Comparison of ENCODE assay signal across 8 mouse cellular contexts in genomic region chr14:87415486-87415807, GRCm38 (mm10). TPM values are rescaled to one million over a fixed set of nuclear protein-coding genes. Genes with fewer than 3 reads are reported as not detected.
DNase-seq lines count a peak whose midpoint lies in the region; ATAC-seq and TF ChIP-seq lines count a peak whose summit lies in the region.

No protein-coding gene starts in this region.

- under 1% methylated on average over 11 of the region's 11 CpGs for WGBS in heart, embryonic 14.5 days
- 3% methylated on average over 11 of the region's 11 CpGs for WGBS in forebrain, embryonic 15.5 days
- under 1% methylated on average over 11 of the region's 11 CpGs for WGBS in liver, embryonic 16.5 days (ENCODE audit: insufficient replicate concordance)

- DNase-seq in heart, postnatal 4 days: no peak
- DNase-seq in ES-E14 (ENCODE audit: low read depth, low spot score): no peak
- DNase-seq in adrenal gland, postnatal 25 days: no peak
- no peak for DNase-seq in embryo, embryonic 11 days

- no peaks in the 10 kb centered on the region for H3K9me3 ChIP-seq in heart, embryonic 14.5 days (ENCODE audit: control insufficient read depth, low read length)
- H3K9me3 ChIP-seq in ES-E14 (ENCODE audit: control insufficient read depth, insufficient read depth, low read depth, low read length): no peaks in the 10 kb centered on the region
- H3K9me3 ChIP-seq in forebrain, embryonic 15.5 days: no peaks in the 10 kb centered on the region
- H3K9me3 ChIP-seq in liver, embryonic 16.5 days (replicated peaks; ENCODE audit: control insufficient read depth, low read length): no peaks in the 10 kb centered on the region

- no peaks in the 10 kb centered on the region for H3K27me3 ChIP-seq in heart, embryonic 14.5 days (ENCODE audit: control insufficient read depth, insufficient read depth, low read length)
- H3K27me3 ChIP-seq in forebrain, embryonic 15.5 days: no peaks in the 10 kb centered on the region
- no peaks in the 10 kb centered on the region for H3K27me3 ChIP-seq in liver, embryonic 16.5 days (ENCODE audit: control insufficient read depth, insufficient read depth, low read depth, low read length)

- H3K36me3 ChIP-seq in heart, embryonic 14.5 days (ENCODE audit: control insufficient read depth, insufficient read depth, low read length): no peaks in the 10 kb centered on the region
- no peaks in the 10 kb centered on the region for H3K36me3 ChIP-seq in ES-E14 (ENCODE audit: control insufficient read depth, insufficient read depth, low read length, poor library complexity, severe bottlenecking)
- no peaks in the 10 kb centered on the region for H3K36me3 ChIP-seq in forebrain, embryonic 15.5 days
- no peaks in the 10 kb centered on the region for H3K36me3 ChIP-seq in liver, embryonic 16.5 days (ENCODE audit: control insufficient read depth, insufficient read depth)

- ATAC-seq in heart, embryonic 14.5 days (ENCODE audit: insufficient number of reproducible peaks, insufficient read depth, low FRiP score, low read depth): no peak
- no peak for ATAC-seq in forebrain, embryonic 15.5 days (replicated peaks)
- no peak for ATAC-seq in liver, embryonic 16.5 days (ENCODE audit: low read depth)
- ATAC-seq in megakaryocyte-erythroid progenitor cell, adult 5-6 weeks (replicated peaks; ENCODE audit: low FRiP score, low TSS enrichment, poor library complexity, severe bottlenecking): no peak

- H3K4me2 ChIP-seq in heart, embryonic 14.5 days (ENCODE audit: low read length): peak overlapping the region; percentile 71
- peak overlapping the region; percentile 73 for H3K4me2 ChIP-seq in forebrain, embryonic 15.5 days (replicated peaks)
- H3K4me2 ChIP-seq in liver, embryonic 16.5 days (ENCODE audit: low read depth, low read length): peak overlapping the region; percentile 98

- H3K4me1 ChIP-seq in heart, embryonic 14.5 days (ENCODE audit: control insufficient read depth in 2 of 2, insufficient read depth in 2 of 2, low read length in 2 of 2): peaks cover 2 to 23% of the 10 kb centered on the region in 2 experiments; a peak in 3 of 4 replicates
- no peaks in the 10 kb centered on the region; a peak in 1 of 4 replicates for H3K4me1 ChIP-seq in ES-E14 (ENCODE audit: control insufficient read depth in 2 of 2, insufficient read depth in 2 of 2, low read length in 2 of 2, poor library complexity in 1 of 2)
- peaks cover 30% of the 10 kb centered on the region for H3K4me1 ChIP-seq in forebrain, embryonic 15.5 days
- peaks cover 19% of the 10 kb centered on the region for H3K4me1 ChIP-seq in liver, embryonic 16.5 days (ENCODE audit: control insufficient read depth, low read depth, low read length)

- in situ Hi-C loops in ES-E14 (cut with MboI; ENCODE audit: low sequenced_read_pairs in 2 of 2, unreplicated experiment in 2 of 2): no loop called here

- peak overlapping the region; percentile 95 for H3K9ac ChIP-seq in heart, embryonic 14.5 days (ENCODE audit: low read length)
- peak overlapping the region; percentile 51; the same call in 1 of the 2 replicates for H3K9ac ChIP-seq in ES-E14 (ENCODE audit: insufficient read depth, low read depth, low read length, poor library complexity, severe bottlenecking)
- H3K9ac ChIP-seq in forebrain, embryonic 15.5 days (replicated peaks): no peak overlapping the region
- peak overlapping the region; percentile 70 for H3K9ac ChIP-seq in liver, embryonic 16.5 days (ENCODE audit: low read depth, low read length)

- H3K27ac ChIP-seq in heart, embryonic 14.5 days (replicated peaks in 1 of 2; ENCODE audit: control insufficient read depth in 1 of 2, insufficient read depth in 1 of 2, low read depth in 2 of 2, low read length in 2 of 2): peak overlapping the region; percentile 35 to 100; a peak in 3 of 4 replicates
- H3K27ac ChIP-seq in ES-E14 (ENCODE audit: insufficient read depth, low read depth, low read length, poor library complexity, severe bottlenecking): no peak overlapping the region
- H3K27ac ChIP-seq in forebrain, embryonic 15.5 days (replicated peaks): no peak overlapping the region
- H3K27ac ChIP-seq in liver, embryonic 16.5 days (ENCODE audit: low read length): peak overlapping the region; percentile 100

- peak overlapping the region; percentile 75 to 88 for H3K4me3 ChIP-seq in heart, embryonic 14.5 days (ENCODE audit: control insufficient read depth in 1 of 2, insufficient read depth in 1 of 2, low read depth in 1 of 2, low read length in 2 of 2)
- H3K4me3 ChIP-seq in ES-E14 (ENCODE audit: insufficient read depth in 1 of 2, low read depth in 1 of 2, low read length in 2 of 2, poor library complexity in 1 of 2, severe bottlenecking in 1 of 2): peak overlapping the region; percentile 53 to 83; a peak in 3 of 4 replicates
- peak overlapping the region; percentile 88 for H3K4me3 ChIP-seq in forebrain, embryonic 15.5 days
- H3K4me3 ChIP-seq in liver, embryonic 16.5 days (ENCODE audit: low read depth, low read length): peak overlapping the region; percentile 89

TF ChIP-seq in ES-E14, 5 proteins besides CTCF, POLR2A, EP300 and RAD21:
- no peak for TF ChIP-seq ZC3H11A (IDR thresholded peaks at IDR 0.05; ENCODE audit: borderline replicate concordance, low read depth, low read length)
- no peak for TF ChIP-seq ZNF384 (IDR thresholded peaks at IDR 0.05; ENCODE audit: low read depth, low read length)
- no peak for TF ChIP-seq MAFK (IDR thresholded peaks at IDR 0.05; ENCODE audit: insufficient read depth, low read depth, low read length)
TF ChIP-seq in ES-E14: peak in this region for 0.

RNA-seq across cellular contexts. Expression of gene Tdrd3, which starts 1.0 kb away (rescaled TPM):
- polyA plus RNA-seq in heart, embryonic 14.5 days (2014; fragmentation: Nextera tagmentation; extraction: Ambion mirVana): 24.2 and 25.1 TPM in 2 replicates
- 10 to 100 TPM; 36.3 to 38.4 TPM for total RNA-seq in heart, postnatal 4 days (2021)
- 5.4 and 8.2 TPM in 2 replicates for total RNA-seq in ES-E14 (2012; rRNA removed)
- 57.8 and 62.5 TPM in 2 replicates for polyA plus RNA-seq in forebrain, embryonic 15.5 days (2015; fragmentation: Nextera tagmentation; extraction: Ambion mirVana)
- 7.0 and 7.1 TPM in 2 replicates for polyA plus RNA-seq in liver, embryonic 16.5 days (2015; fragmentation: Nextera tagmentation; extraction: Ambion mirVana)
- 31.7 and 37.3 TPM in 2 replicates for total RNA-seq in megakaryocyte-erythroid progenitor cell, adult 5-6 weeks (2014; fragmentation: Nextera tagmentation)
- 33.5 and 56.9 TPM in 2 replicates for total RNA-seq in megakaryocyte-erythroid progenitor cell, adult 5-6 weeks (2017)
- total RNA-seq in adrenal gland, postnatal 25 days (2021): 43.5 and 44.0 TPM in 2 replicates

Comparison
In these comparisons a context has a peak if more than half of its experiments do, and no peak if none do; other contexts are left out.
1. H3K27ac ChIP-seq: peak in heart, embryonic 14.5 days (2 of 2) and liver, embryonic 16.5 days (single experiment); none in ES-E14 (single experiment) and forebrain, embryonic 15.5 days (single experiment).
2. Peak in every context shown above with its lines, with median percentiles within 50 percentile points of each other: H3K4me2 ChIP-seq and H3K4me3 ChIP-seq.